Mouse (Mus musculus): ENCODE measurements around the gene Usp9x.

GRCm38 (mm10) chrX:13039211-13039610, 32.1 kb upstream of the Usp9x start:
- TF ChIP-seq POLR2A (IDR thresholded peaks at IDR 0.05; ENCODE audit: low read depth, low read length) = no peak
- TF ChIP-seq CTCF (conservative IDR thresholded peaks at IDR 0.05; ENCODE audit: insufficient read depth, insufficient read length, low read depth, low read length) = no peak

Measured in kidney, adult 2 months (tissue).